Mouse (Mus musculus) thymus, postnatal 36 days (tissue): ENCODE results near the gene Dmbx1.

Experiments used
- DNase-seq, 2 experiments: peaks; one replicate each; pipeline ENCODE4 v3.0.0; 2022; ENCODE audit warnings: mixed read lengths in 2 of 2

Gene Dmbx1

DNA sequence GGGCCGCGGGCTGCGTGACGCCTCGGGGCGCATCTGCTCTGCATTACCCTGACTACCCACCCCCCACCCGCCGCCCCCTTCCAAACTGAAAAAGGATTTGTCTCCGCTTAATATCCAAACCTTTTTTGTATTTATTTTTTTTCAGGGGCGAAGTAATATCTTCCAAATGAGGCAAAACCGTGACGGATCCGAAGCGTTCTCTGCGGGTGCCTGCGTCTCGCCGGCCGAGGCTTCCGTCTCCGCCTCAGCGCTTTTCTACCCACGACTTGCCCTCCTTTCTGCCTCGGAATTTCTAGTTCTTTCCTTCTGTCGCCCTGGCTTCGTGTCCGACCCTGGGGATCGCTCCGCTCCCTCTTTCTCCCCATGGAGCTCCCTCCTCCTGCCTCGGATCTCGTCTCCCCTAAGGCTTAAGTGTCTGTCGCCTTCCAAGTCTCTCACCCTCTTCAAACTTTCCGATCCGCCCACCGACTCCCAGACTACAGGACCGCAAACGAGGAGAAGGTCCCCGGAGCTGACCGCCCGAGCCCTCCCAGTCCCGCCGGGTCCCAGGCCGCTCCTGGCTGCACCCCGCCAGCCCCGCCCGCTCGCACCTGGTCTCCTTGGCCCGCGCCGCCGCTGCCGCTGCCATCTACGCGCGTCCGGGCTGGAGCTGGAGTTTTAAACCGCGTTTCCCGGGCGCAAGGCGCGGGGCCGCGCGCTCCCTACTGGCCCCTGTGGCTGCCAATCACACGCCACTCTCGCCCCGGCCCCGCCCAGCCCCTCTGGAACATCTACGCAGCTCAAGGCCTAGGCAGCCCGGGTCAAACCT, at the start of gene Dmbx1:
Gene Dmbx1, minus strand, starts transcription at position 632 of the 808 bp plus-strand sequence.
- DNase-seq: no peak

- DNase-seq: no peak
Observed at GRCm38 (mm10) chr4:115989382-115989781, 49.7 kb upstream of the Dmbx1 start.

- no peak for DNase-seq
Observed at GRCm38 (mm10) chr4:115987858-115988530, 48.3 kb upstream of the Dmbx1 start.

- DNase-seq: no peak
Observed at GRCm38 (mm10) chr4:115987436-115987835, 47.7 kb upstream of the Dmbx1 start.

DNA sequence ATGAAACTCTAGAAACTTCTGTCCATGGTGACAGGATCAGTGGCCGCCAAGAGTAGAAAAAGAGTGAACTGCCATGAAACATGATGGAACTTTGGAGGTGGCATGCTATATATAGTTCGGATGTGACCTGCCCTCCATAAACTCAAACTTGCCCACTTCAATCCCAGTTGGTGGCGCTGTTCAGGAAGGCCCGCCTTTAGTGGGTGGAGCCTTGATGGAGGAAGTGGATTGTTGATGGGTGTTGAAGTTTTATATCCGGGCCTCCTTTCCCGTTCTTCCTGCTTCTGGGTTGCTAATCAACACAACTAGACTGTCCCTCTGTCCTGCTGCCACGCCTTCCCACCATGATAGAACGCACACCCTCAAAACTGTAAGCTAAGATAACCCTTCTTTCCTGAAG, 45.2 kb upstream of the Dmbx1 start:
- no peak for DNase-seq

GRCm38 (mm10) chr4:115984111-115984510, 44.4 kb upstream of the Dmbx1 start:
- peak; percentile 67 to 78 for DNase-seq

DNA sequence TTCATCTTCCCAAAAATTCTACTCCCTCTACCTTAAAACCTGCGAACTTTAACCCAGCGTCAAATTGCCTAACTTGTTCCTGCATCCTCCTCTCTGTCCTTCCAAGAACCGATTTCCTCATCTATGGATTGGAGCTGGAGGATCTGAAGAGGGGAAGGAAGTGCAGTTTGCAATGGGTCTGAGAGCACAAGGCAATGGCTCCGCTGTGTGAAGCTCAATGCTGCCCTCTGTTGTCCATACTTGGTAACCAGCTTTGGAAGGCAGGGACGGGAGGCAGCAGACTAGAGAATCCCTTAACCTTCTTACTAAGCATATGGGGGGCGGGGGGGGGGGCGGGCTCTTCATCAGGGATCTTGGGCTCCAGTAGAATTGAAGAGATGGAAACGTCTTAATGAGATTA, 41.0 kb upstream of the Dmbx1 start:
- peak; percentile 40 to 55 for DNase-seq

GRCm38 (mm10) chr4:115979437-115979836, 39.7 kb upstream of the Dmbx1 start:
- DNase-seq: no peak

- DNase-seq: no peak
Observed at GRCm38 (mm10) chr4:115978911-115979310, 39.2 kb upstream of the Dmbx1 start.

DNA sequence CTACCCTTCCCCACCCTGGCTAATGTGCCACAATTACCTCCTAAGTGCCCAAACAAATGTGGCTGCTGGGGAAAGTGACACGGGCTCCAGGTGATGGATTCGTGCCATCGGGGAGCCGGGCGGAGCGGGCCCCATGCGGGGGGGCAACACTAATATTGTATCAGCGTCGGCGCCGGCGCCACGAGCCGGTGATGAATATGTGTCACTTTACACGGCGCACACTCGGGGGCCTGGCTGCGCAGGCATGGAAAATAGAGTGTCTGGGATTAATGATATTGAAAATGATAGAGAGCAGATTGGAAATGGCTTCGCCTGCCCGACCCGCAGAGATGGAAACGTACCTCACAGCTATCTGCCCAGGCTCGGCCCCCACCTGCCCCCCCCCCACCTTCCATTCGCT, 32.8 kb upstream of the Dmbx1 start:
- no peak for DNase-seq

- DNase-seq: no peak
Observed at GRCm38 (mm10) chr4:115964446-115964845, 24.7 kb upstream of the Dmbx1 start.

DNA sequence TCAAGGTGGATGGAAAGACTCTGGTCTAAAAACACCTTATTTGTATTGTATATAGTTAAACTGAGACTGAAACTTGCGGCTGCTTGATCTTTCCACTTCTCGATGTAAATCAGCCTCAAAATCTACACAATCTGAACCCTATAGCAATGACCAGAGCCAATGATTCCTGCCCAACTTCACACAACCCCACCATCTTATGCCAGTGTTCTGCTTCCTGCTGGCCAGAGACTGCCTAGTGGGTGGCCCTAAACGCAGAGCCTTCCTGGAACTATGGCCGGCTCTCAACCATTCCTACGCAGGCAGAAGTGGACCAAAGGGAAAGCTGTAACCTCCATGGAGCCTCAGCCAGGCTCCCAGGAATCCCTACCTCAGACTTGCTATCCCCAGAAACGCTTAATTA, 24.0 kb upstream of the Dmbx1 start:
- DNase-seq: no peak

- DNase-seq: peak in 1 of 2 experiments; percentile 7
Observed at GRCm38 (mm10) chr4:115962671-115963412, 23.1 kb upstream of the Dmbx1 start.

GRCm38 (mm10) chr4:115961991-115962390, 22.3 kb upstream of the Dmbx1 start:
- DNase-seq: no peak

- no peak for DNase-seq
Observed at GRCm38 (mm10) chr4:115959546-115959945, 19.8 kb upstream of the Dmbx1 start.

- DNase-seq: no peak
Observed at GRCm38 (mm10) chr4:115955494-115955775, 15.7 kb upstream of the Dmbx1 start.

DNA sequence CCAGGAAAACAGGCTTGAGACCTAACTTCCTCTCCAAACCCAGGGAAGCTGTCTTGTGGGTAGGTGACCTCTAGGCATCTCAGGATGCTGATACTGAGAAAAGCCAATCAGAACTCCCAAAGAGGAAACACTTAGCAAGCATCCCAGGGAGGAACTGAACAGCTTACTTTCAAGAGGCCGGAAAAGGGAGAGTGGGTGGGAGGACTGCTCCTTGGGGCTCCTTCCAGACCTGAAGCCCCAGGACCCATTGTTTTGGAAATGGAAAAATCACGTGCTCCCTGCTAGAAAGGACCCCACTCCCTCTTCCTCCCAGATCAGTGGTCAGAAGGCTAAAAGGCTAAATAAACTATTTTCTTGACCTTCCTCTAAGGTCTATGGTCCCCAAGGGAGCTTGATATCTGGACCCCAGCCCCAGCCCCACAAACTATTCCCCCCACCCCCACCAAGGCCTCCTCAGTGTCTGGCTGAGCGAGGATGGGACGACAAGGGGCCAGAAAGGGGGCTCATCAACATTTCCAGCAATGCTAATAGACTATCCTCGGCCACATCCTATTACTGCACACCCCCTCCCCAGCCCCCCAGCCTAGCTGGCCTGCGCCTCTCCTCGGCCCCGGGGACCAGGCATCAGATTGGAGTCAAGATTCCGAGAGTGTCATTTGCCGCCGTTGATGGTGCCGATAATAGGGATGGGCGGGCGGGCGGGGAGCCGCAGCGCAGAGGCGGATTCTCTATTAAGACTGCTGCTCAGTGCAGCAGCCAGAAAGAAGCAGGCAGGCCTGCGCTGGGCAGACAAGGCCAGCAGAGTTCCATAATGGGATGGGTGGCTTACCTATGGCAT, 15.1 kb upstream of the Dmbx1 start:
- no peak for DNase-seq

- DNase-seq: no peak
Observed at GRCm38 (mm10) chr4:115953559-115953958, 13.8 kb upstream of the Dmbx1 start.

DNA sequence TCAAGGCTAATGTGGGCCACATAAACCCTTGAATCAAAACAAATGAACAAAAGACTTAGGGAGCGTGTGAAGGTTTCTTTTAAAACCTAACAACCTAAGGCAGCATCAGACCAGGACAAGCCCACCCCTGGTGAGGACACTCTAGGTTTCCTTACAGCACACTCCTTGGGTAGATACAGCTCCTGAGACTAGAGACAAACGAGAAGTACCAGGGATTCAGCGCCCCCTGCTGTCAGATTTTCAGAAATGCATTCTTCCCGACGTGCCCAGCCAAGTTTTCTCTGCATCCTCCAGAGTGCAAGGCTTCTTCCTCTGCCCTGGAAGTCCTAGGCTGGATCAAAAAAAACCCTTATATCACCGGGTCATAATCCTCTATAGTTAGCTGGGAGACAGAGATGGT, 13.0 kb upstream of the Dmbx1 start:
- DNase-seq: peak; percentile 29 to 33

DNA sequence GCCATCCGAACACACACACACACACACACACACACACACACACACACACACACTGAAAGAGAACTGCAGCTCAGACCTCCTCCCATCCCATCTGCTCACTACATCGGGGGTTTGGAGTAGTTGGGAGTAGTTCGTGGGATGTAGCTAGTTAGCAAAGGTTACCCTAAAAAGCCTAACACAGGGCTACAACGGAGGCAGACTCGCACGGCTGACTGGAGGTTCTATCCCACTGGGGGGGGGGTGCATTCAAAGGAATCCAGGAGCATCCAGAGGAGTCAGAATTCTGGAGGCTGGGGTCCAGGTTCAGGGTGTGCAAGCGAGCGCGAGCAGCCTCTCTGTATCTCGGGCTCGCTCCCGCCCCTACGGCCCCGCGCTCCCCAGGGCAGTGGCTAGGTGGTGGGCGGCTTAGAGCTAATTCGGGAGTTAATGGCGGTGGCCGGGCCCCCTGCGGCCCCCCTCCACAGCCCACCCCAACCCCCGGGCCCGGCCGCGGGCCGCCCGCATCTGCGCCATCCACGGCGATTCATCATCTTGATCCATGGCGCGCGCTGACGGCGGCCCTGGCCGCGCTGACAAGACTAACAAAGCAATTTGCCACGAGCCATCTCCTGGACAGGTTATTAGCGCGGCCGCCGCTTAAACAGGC, 4.1 kb upstream of the Dmbx1 start:
- no peak for DNase-seq

DNA sequence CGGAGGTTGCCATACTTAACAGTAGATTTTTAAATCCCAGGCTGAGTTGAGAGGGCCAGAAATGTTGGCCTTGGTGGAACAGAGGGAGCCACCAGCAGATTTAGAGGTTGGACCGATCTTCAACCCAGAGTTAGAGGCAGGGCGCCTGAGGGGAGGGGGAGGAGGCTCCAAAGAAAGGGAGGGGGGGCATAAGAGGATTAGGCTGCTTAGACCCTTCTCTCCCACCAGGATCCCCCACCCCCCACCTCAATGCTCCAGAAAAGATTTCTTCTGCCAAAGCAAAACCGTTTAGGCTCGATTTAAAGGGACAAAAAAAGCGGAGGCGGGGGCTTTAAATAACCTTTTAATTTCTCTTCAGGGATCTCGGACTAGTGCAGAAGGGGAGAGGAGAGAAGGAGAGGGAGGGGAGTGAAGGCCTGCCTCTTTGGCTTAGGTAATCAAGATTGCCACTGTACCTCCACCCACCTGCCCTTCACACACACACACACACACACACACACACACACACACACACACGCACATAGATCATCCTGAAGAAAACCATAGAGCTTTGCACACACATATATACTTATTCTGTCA, 1.6 kb upstream of the Dmbx1 start:
- no peak for DNase-seq

DNA sequence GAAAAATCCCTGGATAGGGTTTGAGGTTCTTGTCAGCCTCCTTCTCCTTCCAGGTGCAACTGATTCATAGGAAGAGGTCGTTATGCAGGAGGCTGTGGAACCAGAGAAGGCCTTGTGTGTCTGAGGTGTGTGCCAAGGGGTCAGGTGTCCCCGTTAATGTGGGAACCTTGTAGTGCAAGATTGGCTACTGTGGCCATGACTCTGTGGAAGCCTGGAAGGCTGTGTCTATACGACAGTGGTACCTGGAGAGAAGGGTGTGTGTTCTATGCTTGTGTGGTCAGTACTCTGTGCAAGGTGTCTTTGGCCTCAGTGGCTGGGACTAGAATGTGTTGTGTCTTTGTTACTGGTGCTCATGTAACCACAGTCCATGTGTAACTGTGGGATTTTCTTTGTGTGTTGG, 955 bp upstream of the Dmbx1 start:
- DNase-seq: no peak
